Mouse (Mus musculus) hindbrain, embryonic 12.5 days (tissue): ENCODE results near the gene Cbfb. TPM values are rescaled to one million over a fixed set of nuclear protein-coding genes. Genes with fewer than 3 reads are reported as not detected.
A peak's percentile ranks its signal among the peaks of the same experiment; 100 is the strongest.

Experiments
- ATAC-seq: fragments of 200-750 bp; cut with Nextera tagmentation; 2 replicates; pipeline ENCODE4 v1.8.0; 2017; ENCODE audit warnings: moderate TSS enrichment; ENCODE audit not compliant: low FRiP score
- H3K27ac ChIP-seq: fragments of 300-500 bp; sonication (generic); 2 replicates; pipeline ENCODE4 v1.5.1; 2016; ENCODE audit warnings: mild to moderate bottlenecking
- H3K27me3 ChIP-seq: fragments of 300-500 bp; sonication (generic); 2 replicates; pipeline ENCODE4 v1.6.1; 2016; ENCODE audit warnings: mild to moderate bottlenecking
- H3K36me3 ChIP-seq: fragments of 300-500 bp; sonication (generic); 2 replicates; pipeline ENCODE4 v1.6.1; 2016; ENCODE audit warnings: mild to moderate bottlenecking
- H3K4me1 ChIP-seq: fragments of 300-500 bp; sonication (generic); 2 replicates; pipeline ENCODE4 v1.6.1; 2016
- H3K4me2 ChIP-seq: fragments of 300-500 bp; sonication (generic); replicated peaks from 2 replicates; pipeline ENCODE4 v1.6.1; 2016; ENCODE audit warnings: mild to moderate bottlenecking
- H3K4me3 ChIP-seq: fragments of 300-500 bp; sonication (generic); 2 replicates; pipeline ENCODE4 v1.5.1; 2016; ENCODE audit warnings: mild to moderate bottlenecking
- H3K9ac ChIP-seq: fragments of 300-500 bp; sonication (generic); 2 replicates; pipeline ENCODE4 v1.6.1; 2016; ENCODE audit warnings: mild to moderate bottlenecking, moderate library complexity
- H3K9me3 ChIP-seq: fragments of 300-500 bp; sonication (generic); replicated peaks from 2 replicates; pipeline ENCODE4 v1.6.1; 2016; ENCODE audit warnings: mild to moderate bottlenecking
- WGBS: fragments of 180-500 bp; shearing (Covaris S2); methylation state at CpG from one replicate; pipeline ENCODE4 v1.1.7; 2016; 5-methylcytosine and 5-hydroxymethylcytosine counted together
- polyA plus RNA-seq: library from polyadenylated mRNA; unstranded; fragments of >200 nt; fragmentation: Nextera tagmentation; extraction: Ambion mirVana; gene quantifications from 2 replicates; pipeline ENCODE4 v1.2.1, GENCODE M21; 2016

Cbfb gene
- 66.2 and 72.5 TPM in 2 replicates for polyA plus RNA-seq

GRCm38 (mm10) chr8:105170381-105171115 is at the start of gene Cbfb:
Gene Cbfb, plus strand, starts transcription at chr8:105170674.
- Histone ChIP-seq H3K36me3 (no peaks in the 10 kb centered on the region), H3K9me3 (no peaks in the 10 kb centered on the region), H3K27me3 (no peaks in the 10 kb centered on the region), H3K4me2 (peak within 1 kb of the TSS; percentile 69), H3K4me1 (peaks cover 9% of the 10 kb centered on the region), H3K4me3 (peak within 1 kb of the TSS; percentile 92), H3K27ac (peak within 1 kb of the TSS; percentile 95), H3K9ac (peak within 1 kb of the TSS; percentile 94)
- WGBS = under 1% methylated on average over 72 of the region's 86 CpGs
- peak; percentile 94 for ATAC-seq

GRCm38 (mm10) chr8:105129864-105130263 is 40.6 kb upstream of the Cbfb start:
- ATAC-seq = no peak
- Histone ChIP-seq H3K36me3 (no peaks in the 10 kb centered on the region), H3K4me2 (no peak overlapping the region), H3K4me3 (no peak overlapping the region), H3K27me3 (no peaks in the 10 kb centered on the region), H3K4me1 (no peaks in the 10 kb centered on the region), H3K9ac (no peak overlapping the region), H3K9me3 (no peaks in the 10 kb centered on the region), H3K27ac (no peak overlapping the region)
- 85% methylated on average over 9 of the region's 9 CpGs for WGBS

GRCm38 (mm10) chr8:105131509-105131908 is 39.0 kb upstream of the Cbfb start, which contains the start of gene Ces4a:
Gene Ces4a, plus strand, starts transcription at chr8:105131800.
- WGBS = 87% methylated on average over 5 of the region's 5 CpGs
- H3K27me3 ChIP-seq = no peaks in the 10 kb centered on the region
- H3K36me3 ChIP-seq = no peaks in the 10 kb centered on the region
- H3K9me3 ChIP-seq = no peaks in the 10 kb centered on the region
- no peak within 1 kb of the TSS for H3K4me3 ChIP-seq
- no peak within 1 kb of the TSS for H3K9ac ChIP-seq
- H3K27ac ChIP-seq = no peak within 1 kb of the TSS
- no peaks in the 10 kb centered on the region for H3K4me1 ChIP-seq
- no peak for ATAC-seq
- H3K4me2 ChIP-seq = no peak within 1 kb of the TSS

GRCm38 (mm10) chr8:105138423-105138822 is 32.1 kb upstream of the Cbfb start:
- no peak overlapping the region for H3K9ac ChIP-seq
- no peak overlapping the region for H3K4me3 ChIP-seq
- no peak overlapping the region for H3K4me2 ChIP-seq
- 29% methylated on average over 4 of the region's 4 CpGs for WGBS
- peaks cover 4% of the 10 kb centered on the region; the same call in 1 of the 2 replicates for H3K27me3 ChIP-seq
- H3K4me1 ChIP-seq = no peaks in the 10 kb centered on the region
- H3K36me3 ChIP-seq = no peaks in the 10 kb centered on the region
- no peak for ATAC-seq
- no peaks in the 10 kb centered on the region for H3K9me3 ChIP-seq
- H3K27ac ChIP-seq = no peak overlapping the region

- H3K4me2 ChIP-seq = peak overlapping the region; percentile 21; the same call in 1 of the 2 replicates
These were observed 28.1 kb upstream of the Cbfb start for GRCm38 (mm10) chr8:105142395-105142794.

GRCm38 (mm10) chr8:105151654-105152053 is 18.8 kb upstream of the Cbfb start:
- H3K9me3 ChIP-seq = no peaks in the 10 kb centered on the region
- peaks cover 11% of the 10 kb centered on the region for H3K27me3 ChIP-seq
- H3K4me1 ChIP-seq = peaks cover 8% of the 10 kb centered on the region
- 60% methylated on average over 4 of the region's 4 CpGs for WGBS
- H3K9ac ChIP-seq = no peak overlapping the region
- H3K36me3 ChIP-seq = no peaks in the 10 kb centered on the region
- no peak for ATAC-seq
- H3K27ac ChIP-seq = no peak overlapping the region
- H3K4me3 ChIP-seq = no peak overlapping the region
- H3K4me2 ChIP-seq = no peak overlapping the region

More at GRCm38 (mm10) chr8:105142395-105142794, 28.1 kb upstream of the Cbfb start:
- Histone ChIP-seq H3K9ac (no peak overlapping the region), H3K4me3 (no peak overlapping the region), H3K9me3 (no peaks in the 10 kb centered on the region), H3K27me3 (peaks cover 4% of the 10 kb centered on the region; the same call in 1 of the 2 replicates), H3K36me3 (no peaks in the 10 kb centered on the region), H3K4me1 (no peaks in the 10 kb centered on the region), H3K27ac (no peak overlapping the region)
- ATAC-seq = no peak
- 32% methylated on average over 19 of the region's 19 CpGs for WGBS

GRCm38 (mm10) chr8:105152623-105153398 is 17.7 kb upstream of the Cbfb start:
- Histone ChIP-seq H3K9ac (peak overlapping the region; percentile 1; the same call in 1 of the 2 replicates), H3K27me3 (peaks cover 11% of the 10 kb centered on the region), H3K36me3 (no peaks in the 10 kb centered on the region), H3K4me1 (peaks cover 8% of the 10 kb centered on the region), H3K27ac (0 out of 2 replicates have a peak overlapping the region, but pooled peaks have one; percentile 30), H3K9me3 (no peaks in the 10 kb centered on the region), H3K4me2 (peak overlapping the region; percentile 61), H3K4me3 (peak overlapping the region; percentile 28)
- peak; percentile 90 for ATAC-seq
- WGBS = under 1% methylated on average over 27 of the region's 27 CpGs

- peaks cover 8% of the 10 kb centered on the region for H3K4me1 ChIP-seq
- H3K4me3 ChIP-seq = no peak overlapping the region
- H3K27me3 ChIP-seq = peaks cover 11% of the 10 kb centered on the region
- no peak for ATAC-seq
- no peak overlapping the region for H3K27ac ChIP-seq
- no peaks in the 10 kb centered on the region for H3K9me3 ChIP-seq
- H3K9ac ChIP-seq = no peak overlapping the region
- WGBS = 93% methylated on average over 5 of the region's 5 CpGs
- no peak overlapping the region for H3K4me2 ChIP-seq
- H3K36me3 ChIP-seq = no peaks in the 10 kb centered on the region
These were observed 16.2 kb upstream of the Cbfb start for GRCm38 (mm10) chr8:105154316-105154715.

GRCm38 (mm10) chr8:105155091-105155745 is 15.3 kb upstream of the Cbfb start:
- no peak overlapping the region for H3K27ac ChIP-seq
- no peak overlapping the region for H3K4me3 ChIP-seq
- 84% methylated on average over 6 of the region's 6 CpGs for WGBS
- H3K36me3 ChIP-seq = no peaks in the 10 kb centered on the region
- no peak overlapping the region for H3K4me2 ChIP-seq
- peaks cover 8% of the 10 kb centered on the region for H3K4me1 ChIP-seq
- H3K9ac ChIP-seq = no peak overlapping the region
- H3K27me3 ChIP-seq = peaks cover 11% of the 10 kb centered on the region
- ATAC-seq = no peak
- H3K9me3 ChIP-seq = no peaks in the 10 kb centered on the region

GRCm38 (mm10) chr8:105157555-105157954 is 12.9 kb upstream of the Cbfb start:
- Histone ChIP-seq H3K9me3 (no peaks in the 10 kb centered on the region), H3K4me3 (no peak overlapping the region), H3K9ac (no peak overlapping the region), H3K4me1 (peaks cover 4% of the 10 kb centered on the region), H3K27ac (no peak overlapping the region), H3K27me3 (0 out of 2 replicates have a peak, but pooled peaks cover 3% of the 10 kb centered on the region), H3K36me3 (no peaks in the 10 kb centered on the region), H3K4me2 (no peak overlapping the region)
- no peak for ATAC-seq
- WGBS = 57% methylated on average over 10 of the region's 10 CpGs

- Histone ChIP-seq H3K9me3 (no peaks in the 10 kb centered on the region), H3K4me3 (no peak overlapping the region), H3K36me3 (no peaks in the 10 kb centered on the region), H3K4me2 (no peak overlapping the region), H3K4me1 (no peaks in the 10 kb centered on the region), H3K9ac (no peak overlapping the region), H3K27me3 (0 out of 2 replicates have a peak, but pooled peaks cover 3% of the 10 kb centered on the region), H3K27ac (no peak overlapping the region)
- 80% methylated on average over 3 of the region's 3 CpGs for WGBS
- no peak for ATAC-seq
These were observed 12.4 kb upstream of the Cbfb start for GRCm38 (mm10) chr8:105158084-105158483.

GRCm38 (mm10) chr8:105161121-105161652 is 9.3 kb upstream of the Cbfb start:
- Histone ChIP-seq H3K9ac (no peak overlapping the region), H3K27me3 (no peaks in the 10 kb centered on the region), H3K4me3 (no peak overlapping the region), H3K9me3 (no peaks in the 10 kb centered on the region), H3K27ac (no peak overlapping the region), H3K4me1 (0 out of 2 replicates have a peak, but pooled peaks cover 2% of the 10 kb centered on the region), H3K36me3 (no peaks in the 10 kb centered on the region), H3K4me2 (no peak overlapping the region)
- no peak for ATAC-seq
- 60% methylated on average over 3 of the region's 3 CpGs for whole genome bisulfite sequencing
